Mouse (Mus musculus) cerebellum, adult 2 months (tissue): Measurements from ENCODE around the gene Tsc22d3. TPM values are rescaled to one million over a fixed set of nuclear protein-coding genes. Genes with fewer than 3 reads are reported as not detected.
"Not testable (repeated sequence)": the region's sequence is repeated elsewhere in the genome, so short reads cannot be mapped to it uniquely, and the experiment has no call there.

ENCODE experiments used
- DNase-seq, 2 experiments: peaks; one replicate each; pipeline ENCODE4 v3.0.0; 2021
- H3K27ac ChIP-seq: fragments of 200-500 bp; 2 replicates; pipeline ENCODE4 v1.5.1; 2012; ENCODE audit warnings: low read length, control low read depth, inconsistent platforms; ENCODE audit not compliant: insufficient read depth
- H3K27me3 ChIP-seq: fragments of 200-500 bp; 2 replicates; pipeline ENCODE4 v1.6.1; 2012; ENCODE audit warnings: inconsistent platforms, mild to moderate bottlenecking, low read length, moderate library complexity; ENCODE audit not compliant: control insufficient read depth, insufficient read depth
- H3K4me1 ChIP-seq: fragments of 200-500 bp; 2 replicates; pipeline ENCODE4 v1.6.1; 2011; ENCODE audit warnings: low read length; ENCODE audit not compliant: control insufficient read depth, insufficient read depth
- H3K4me3 ChIP-seq: fragments of 200-500 bp; replicated peaks from 2 replicates; pipeline ENCODE3; 2011; ENCODE audit warnings: mild to moderate bottlenecking, low read depth, low read length, control low read depth; ENCODE audit not compliant: insufficient read depth
- CTCF ChIP-seq: fragments of 200-500 bp; IDR thresholded peaks from 2 replicates; pipeline ENCODE4 v1.5.1; 2011; ENCODE audit warnings: low read depth, mild to moderate bottlenecking, control low read depth, low read length, moderate library complexity, borderline replicate concordance; ENCODE audit not compliant: insufficient read depth
- POLR2A ChIP-seq: fragments of 200-500 bp; IDR thresholded peaks from 2 replicates; pipeline ENCODE4 v1.6.1; 2011; ENCODE audit warnings: low read length, control low read depth, borderline replicate concordance; ENCODE audit not compliant: insufficient read depth
- WGBS: fragments of 180-500 bp; shearing (Covaris S2); methylation state at CpG from one replicate; pipeline ENCODE4 v1.1.7; 2018; 5-methylcytosine and 5-hydroxymethylcytosine counted together
- polyA plus RNA-seq: library from polyadenylated mRNA; depleted of rRNA; stranded (reverse); fragments of >200 nt; gene quantifications from 2 replicates; pipeline ENCODE4 v1.2.3, GENCODE M21; 2012

The Tsc22d3 gene
- polyA plus RNA-seq, 1 experiment, result 168 TPM

DNA sequence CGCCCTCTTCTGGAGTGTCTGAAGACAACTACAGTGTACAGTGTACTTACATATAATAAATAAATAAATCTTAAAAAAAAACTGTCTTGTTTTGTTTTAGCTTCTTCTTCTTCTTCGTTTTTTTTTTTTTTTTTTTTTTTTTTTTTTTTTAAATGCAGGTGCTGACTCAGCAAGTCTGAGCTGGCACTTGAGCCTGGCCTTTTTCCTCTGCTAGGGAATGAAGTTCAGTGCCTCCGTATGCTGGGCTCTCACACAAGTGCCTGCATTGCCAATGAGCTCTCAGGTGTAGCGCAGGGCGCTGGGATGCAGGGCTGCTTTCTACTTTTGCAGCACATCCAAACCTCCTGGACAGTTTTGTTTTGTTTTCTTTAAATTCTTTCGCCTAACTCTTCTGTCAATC, 90.6 kb downstream of the Tsc22d3 start:
- WGBS, result 71% methylated on average over 6 of the region's 6 CpGs
- Histone ChIP-seq H3K4me1 (peaks cover 4% of the 10 kb centered on the region; the same call in 1 of the 2 replicates), H3K27ac (no peak overlapping the region), H3K27me3 (no peaks in the 10 kb centered on the region), H3K4me3 (no peak overlapping the region)
- TF ChIP-seq CTCF (no peak), POLR2A (no peak)
- DNase-seq, result no peak

DNA sequence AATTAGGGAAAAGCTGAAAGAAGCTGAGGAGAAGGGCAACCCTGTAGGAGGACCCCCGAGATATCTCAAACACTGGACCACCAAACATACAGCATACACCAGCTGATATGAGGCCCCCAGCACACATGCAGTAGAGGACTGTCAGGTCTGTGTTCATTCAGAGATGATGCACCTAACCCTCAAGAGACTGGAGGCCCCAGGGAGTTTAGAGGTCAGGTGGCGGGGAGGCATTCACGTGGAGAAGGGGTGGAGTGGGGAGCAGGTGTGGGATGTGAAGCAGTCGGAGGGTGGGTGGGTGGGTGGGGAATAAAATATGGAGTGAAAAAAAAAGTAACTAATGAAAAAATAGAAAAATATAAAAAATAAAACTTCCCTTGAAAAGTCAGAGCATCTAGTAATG, 91.7 kb downstream of the Tsc22d3 start:
- DNase-seq, H3K27ac ChIP-seq, H3K4me1 ChIP-seq, H3K4me3 ChIP-seq, H3K27me3 ChIP-seq: not testable (repeated sequence)
- WGBS, result 73% methylated on average over 4 of the region's 4 CpGs

DNA sequence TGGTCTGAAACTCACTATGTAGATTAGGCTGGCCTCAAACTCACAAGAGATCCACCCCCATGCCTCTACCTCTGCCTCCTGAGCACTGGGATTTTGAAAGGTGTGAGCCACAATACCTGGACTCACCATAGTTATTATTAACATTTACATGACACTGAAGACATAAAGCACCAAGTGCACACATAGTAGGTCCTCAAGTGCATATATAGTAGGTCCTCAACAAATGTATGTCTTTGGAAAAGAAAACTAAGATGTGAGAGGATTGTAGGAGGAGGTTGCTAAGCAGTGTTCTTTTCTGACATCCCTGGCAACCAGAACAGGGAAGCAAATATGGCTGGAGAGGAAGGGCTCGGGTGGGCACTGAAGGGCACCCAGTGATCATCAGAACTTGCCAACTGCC, 93.1 kb downstream of the Tsc22d3 start:
- H3K27me3 ChIP-seq, result no peaks in the 10 kb centered on the region
- DNase-seq, result no peak
- no peak overlapping the region for H3K4me3 ChIP-seq
- H3K27ac ChIP-seq, result no peak overlapping the region
- WGBS, result 63% methylated on average over 1 of the region's 1 CpGs
- H3K4me1 ChIP-seq, result peaks cover 4% of the 10 kb centered on the region; the same call in 1 of the 2 replicates
- TF ChIP-seq POLR2A (no peak), CTCF (no peak)

DNA sequence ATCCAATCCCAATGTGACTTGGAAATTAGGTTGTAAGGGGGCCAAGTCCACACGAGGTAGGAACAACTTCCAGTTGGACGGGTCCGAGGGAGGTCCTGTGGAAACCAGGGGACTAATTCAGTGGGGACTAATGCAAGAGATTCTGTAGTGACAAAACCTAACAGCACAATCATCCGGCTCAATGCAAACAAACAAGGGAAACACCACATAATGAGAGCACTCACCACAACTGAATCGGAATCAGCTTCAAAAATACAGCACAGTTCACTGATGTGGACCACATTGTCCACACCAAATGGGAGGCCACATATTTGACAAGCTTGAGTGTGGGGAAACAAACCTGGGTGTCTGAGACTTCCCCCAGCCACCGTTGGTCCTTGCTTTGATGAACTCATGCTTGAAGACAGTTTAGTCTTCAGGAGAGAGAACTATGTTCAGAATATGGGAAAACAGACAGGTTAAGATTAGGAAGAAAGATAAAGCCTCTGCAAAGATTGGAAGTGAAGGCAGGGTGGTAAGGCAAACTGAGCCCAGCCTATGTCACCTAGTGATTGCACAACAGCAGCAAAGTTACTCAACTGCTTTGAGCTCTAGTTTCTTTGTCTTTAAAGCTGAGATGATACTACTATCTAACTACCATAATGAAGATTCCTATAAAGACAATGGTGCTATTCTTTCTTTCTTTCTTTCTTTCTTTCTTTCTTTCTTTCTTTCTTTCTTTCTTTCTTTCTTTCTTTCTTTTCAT, 93.9 kb downstream of the Tsc22d3 start:
- WGBS, result 64% methylated on average over 6 of the region's 6 CpGs
- no peak overlapping the region for H3K27ac ChIP-seq
- no peak for DNase-seq
- H3K4me3 ChIP-seq, result no peak overlapping the region
- no peaks in the 10 kb centered on the region for H3K27me3 ChIP-seq
- TF ChIP-seq CTCF (no peak), POLR2A (no peak)
- H3K4me1 ChIP-seq, result peaks cover 4% of the 10 kb centered on the region; the same call in 1 of the 2 replicates

DNA sequence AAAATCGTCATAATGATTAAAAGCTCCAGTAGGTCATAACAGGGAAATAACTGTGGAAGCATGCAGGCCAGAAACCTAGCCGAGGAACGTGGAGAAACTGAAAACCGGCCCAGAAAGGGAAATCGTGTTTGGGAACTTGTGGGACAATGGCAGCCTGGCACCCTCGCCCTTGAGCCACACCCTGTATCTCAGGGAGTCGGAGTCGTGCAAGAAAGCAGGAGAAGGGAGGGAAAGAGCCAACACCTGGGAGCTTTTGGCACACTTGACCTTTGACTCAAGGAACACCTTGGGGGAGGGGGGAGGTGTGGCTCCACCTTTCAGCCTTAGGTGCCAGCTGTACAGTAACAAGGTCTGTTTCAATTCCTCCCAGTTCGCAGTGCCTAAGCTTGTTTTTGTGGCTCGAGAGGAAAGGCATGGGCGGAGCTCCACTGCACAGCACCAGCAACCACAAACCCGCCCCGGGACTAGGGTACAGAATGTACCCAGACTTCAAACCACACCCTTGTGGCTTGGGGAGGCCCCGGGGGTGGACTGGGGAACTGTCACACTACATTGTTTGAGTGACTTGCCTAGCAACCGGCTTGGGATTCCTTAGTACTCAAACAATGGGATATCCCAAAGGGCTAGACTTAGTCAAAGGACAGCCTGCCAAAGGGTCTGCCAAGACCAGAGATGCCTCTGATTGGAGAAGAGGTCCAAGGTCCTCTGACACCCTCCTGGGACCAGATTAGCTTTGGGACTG, 94.8 kb downstream of the Tsc22d3 start:
- Histone ChIP-seq H3K4me1 (no peaks in the 10 kb centered on the region), H3K27me3 (no peaks in the 10 kb centered on the region), H3K4me3 (no peak overlapping the region), H3K27ac (no peak overlapping the region; the same call in 1 of the 2 replicates)
- 53% methylated on average over 15 of the region's 15 CpGs for WGBS
- TF ChIP-seq CTCF, result no peak
- TF ChIP-seq POLR2A, result no peak
- DNase-seq, result peak in 1 of 2 experiments; percentile 39

DNA sequence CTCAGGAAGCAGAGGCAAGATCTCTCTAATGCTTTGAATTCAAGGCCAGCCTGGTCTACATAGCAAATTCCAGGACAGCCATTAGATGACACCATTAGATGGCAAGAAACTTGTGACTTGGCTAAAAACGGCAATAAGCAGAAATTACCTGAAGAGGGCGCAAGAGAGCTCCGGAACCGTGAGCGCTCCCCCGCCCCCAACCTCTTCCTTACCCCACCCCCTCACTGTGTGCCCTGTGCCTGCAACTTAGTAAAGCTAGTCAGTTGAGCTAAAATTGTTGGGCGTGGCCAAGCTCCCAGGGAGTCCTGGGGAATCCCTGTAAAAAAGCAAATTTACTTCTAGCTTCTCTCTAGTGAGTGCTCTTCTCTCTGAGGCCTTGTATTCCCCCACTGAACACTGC, 96.6 kb downstream of the Tsc22d3 start:
- DNase-seq, result peak; percentile 32 to 42
- WGBS, result 11% methylated on average over 7 of the region's 7 CpGs
- no peak for TF ChIP-seq POLR2A
- TF ChIP-seq CTCF, result peak; percentile 24; the same call in 1 of the 2 replicates
- H3K27me3 ChIP-seq, result no peaks in the 10 kb centered on the region
- H3K27ac ChIP-seq, result no peak overlapping the region
- H3K4me3 ChIP-seq, result no peak overlapping the region
- H3K4me1 ChIP-seq, result no peaks in the 10 kb centered on the region

DNA sequence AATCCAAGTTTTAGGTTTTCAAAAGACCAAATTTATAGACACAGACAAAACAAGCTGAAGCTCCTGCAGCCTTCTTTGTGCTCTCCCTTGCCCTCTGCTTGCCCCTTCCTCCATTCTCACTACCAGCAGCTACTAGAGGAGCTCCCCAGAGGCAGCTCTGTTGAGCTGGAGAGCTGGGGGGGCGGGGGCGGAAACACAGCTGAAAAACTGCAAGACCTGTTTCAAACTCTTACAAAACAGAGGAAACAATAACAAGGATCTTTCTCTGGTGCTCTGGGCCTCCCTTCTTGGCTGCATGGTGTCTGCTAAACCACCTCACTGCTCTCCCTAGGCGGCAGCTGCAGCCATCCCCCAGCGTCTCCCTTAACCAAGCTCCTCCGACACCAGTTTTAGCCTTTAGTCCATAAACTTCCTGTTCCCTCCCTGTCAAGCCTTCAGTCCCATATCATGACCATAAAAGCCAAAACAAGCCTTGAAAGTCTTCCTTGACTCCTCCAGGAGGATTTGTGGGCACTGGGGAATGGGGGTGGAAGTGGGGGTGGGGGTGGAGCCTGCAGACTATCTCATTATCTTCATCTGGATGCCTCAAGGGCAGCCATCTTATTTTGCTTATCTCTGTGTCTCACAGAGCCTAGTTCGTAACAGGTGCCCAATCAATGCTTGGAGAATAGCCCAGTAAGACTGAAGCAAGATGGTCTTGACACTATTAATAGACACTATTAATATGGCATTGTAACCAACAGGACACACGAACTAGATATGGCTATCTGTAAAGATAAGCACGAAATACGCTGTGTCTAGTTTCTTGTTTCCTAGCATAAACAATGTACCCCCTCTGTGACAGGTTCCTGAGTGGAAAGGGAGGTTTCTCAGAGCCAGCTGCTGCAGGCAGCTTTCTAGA, 98.8 kb downstream of the Tsc22d3 start:
- TF ChIP-seq CTCF, result no peak
- TF ChIP-seq POLR2A, result no peak

DNA sequence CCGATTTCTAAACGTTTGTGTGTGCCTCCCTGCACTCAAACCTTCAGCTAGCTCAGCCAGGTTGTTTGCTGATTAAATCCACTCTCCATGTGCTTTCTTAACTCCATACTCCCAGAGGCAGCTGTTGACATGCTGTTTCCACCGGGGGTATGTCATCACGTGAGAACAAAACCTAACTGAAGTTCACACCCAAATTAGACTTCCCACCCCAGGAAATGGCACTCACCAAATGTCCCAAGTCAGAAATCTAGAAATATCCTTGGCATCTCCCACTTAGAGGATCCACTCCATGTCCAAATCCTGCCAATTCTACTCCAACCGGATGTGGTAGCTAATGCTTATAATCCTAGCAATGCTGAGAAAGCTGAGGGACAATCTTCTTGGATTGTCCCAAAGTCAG, 100.2 kb downstream of the Tsc22d3 start:
- Histone ChIP-seq H3K4me3 (no peak overlapping the region), H3K27ac (no peak overlapping the region), H3K4me1 (no peaks in the 10 kb centered on the region), H3K27me3 (no peaks in the 10 kb centered on the region)
- no peak for DNase-seq
- TF ChIP-seq POLR2A, result no peak
- no peak for TF ChIP-seq CTCF
- 75% methylated on average over 5 of the region's 5 CpGs for WGBS

More for the DNA sequence above, 98.8 kb downstream of the Tsc22d3 start:
- Histone ChIP-seq H3K27me3 (no peaks in the 10 kb centered on the region), H3K4me3 (no peak overlapping the region), H3K27ac (no peak overlapping the region), H3K4me1 (no peaks in the 10 kb centered on the region)
- no peak for DNase-seq
- 72% methylated on average over 9 of the region's 9 CpGs for WGBS

DNA sequence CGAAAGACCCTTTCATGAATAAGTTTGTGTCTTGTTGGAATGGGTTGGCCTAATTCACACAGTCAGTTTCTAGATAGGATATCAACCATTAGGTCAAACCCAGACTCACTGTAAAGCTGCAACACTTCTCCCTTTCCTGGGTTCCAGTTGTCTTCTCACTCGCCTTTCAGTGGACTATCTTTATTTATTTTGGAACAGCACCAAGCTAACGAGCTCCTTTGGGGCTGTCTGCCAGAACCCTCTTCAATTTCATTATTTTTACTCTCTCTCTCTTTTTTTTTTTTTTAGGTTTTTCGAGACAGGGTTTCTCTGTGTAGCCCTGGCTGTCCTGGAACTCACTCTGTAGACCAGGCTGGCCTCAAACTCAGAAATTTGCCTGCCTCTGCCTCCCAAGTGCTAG, 102.0 kb downstream of the Tsc22d3 start:
- H3K4me3 ChIP-seq, DNase-seq, H3K27ac ChIP-seq, H3K27me3 ChIP-seq, H3K4me1 ChIP-seq: not testable (repeated sequence)
- 51% methylated on average over 4 of the region's 4 CpGs for WGBS
